Mouse (Mus musculus) activated CD4-positive, CD25-positive, alpha-beta regulatory T cell (primary cell): ENCODE data around the gene Mien1. TPM values are rescaled to one million over a fixed set of nuclear protein-coding genes. Genes with fewer than 3 reads are reported as not detected.

Experiments
- polyA plus RNA-seq, 2 experiments: library from polyadenylated mRNA; unstranded; fragments of 100-300 nt; shearing (Covaris generic); gene quantifications; one replicate each; pipeline ENCODE4 v1.2.1; 2017

Mien1 gene
- polyA plus RNA-seq: 100 to 1,000 TPM; 164 to 186 TPM

DNA sequence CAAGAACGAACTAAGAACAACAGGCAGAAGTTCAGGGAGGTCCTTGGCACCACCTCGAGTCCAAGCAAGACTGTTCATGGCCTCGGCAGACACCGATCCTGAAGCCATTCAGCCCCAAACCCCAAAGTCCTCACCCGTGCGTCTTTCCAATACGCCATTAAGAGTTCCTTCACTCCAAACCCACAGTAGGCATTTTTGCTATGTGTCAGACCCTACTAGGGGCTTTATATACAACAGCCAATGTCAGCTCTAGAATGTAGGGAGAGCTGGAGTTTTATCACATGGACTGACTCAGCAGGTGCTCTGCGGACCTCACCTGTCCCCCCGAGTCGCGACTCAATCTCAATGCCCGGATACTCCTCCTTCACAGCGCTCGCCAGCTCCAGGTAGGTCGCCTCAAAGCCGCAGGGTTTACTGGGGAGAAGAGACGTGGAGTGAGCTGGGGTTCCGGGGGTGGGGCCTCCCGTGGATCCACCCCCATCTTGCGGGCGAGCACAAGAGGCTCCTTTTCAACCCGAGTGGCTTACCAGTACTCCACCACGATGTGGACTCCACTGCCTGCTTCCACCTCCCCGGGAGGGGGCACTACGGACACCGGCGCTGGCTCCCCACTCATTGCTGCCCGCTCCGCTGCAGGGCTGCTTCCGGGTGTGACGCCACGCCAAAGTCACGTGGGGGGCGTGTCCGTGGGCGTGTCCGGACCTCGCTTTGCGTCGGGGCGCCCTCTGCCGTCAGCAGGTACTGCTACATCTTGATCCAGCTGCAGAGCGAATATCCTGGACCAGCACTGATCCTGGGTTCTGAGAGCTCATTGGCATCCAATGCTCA, at the start of gene Mien1:
Mien1 (minus strand) TSS at position 661 of the 828 bp plus-strand sequence.

DNA sequence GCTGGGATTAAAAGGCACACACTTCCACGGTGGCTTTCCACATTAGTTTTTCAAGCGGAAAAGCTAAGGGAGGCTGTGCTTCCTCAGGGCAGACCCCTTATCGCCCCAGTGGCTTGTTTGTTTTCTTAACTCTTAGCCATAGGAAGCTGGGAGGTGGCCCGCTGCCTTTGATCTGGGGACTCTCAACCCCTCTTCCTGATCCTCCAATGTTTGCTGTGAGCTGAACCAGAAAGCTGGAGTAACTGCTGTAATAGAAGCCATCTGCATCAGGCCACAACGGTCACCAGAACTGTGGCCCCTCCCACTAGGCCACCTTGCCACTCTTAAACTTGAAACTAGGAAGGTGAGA, 7.4 kb upstream of the Mien1 start, which contains the start of gene Grb7:
Grb7 (plus strand) TSS at position 182 of the 349 bp plus-strand sequence.

DNA sequence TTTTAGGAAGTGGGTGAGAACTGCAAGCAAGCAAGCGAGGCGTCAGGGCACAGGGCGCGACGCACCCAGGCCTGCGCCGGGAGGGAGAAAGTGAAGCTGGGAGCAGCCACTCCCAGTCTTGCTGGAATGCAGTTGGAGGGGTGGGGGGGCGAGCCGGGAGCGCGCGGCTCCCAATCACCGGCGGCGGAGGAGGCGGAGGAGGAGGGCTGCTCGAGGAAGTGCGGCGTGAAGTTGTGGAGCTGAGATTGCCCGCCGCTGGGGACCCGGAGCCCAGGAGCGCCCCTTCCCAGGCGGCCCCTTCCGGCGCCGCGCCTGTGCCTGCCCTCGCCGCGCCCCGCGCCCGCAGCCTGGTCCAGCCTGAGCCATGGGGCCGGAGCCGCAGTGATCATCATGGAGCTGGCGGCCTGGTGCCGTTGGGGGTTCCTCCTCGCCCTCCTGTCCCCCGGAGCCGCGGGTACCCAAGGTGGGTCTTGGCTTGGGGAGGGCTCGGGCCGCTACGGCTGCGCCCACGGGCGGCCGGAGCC, 26.5 kb downstream of the Mien1 start, which contains the start of gene Erbb2:
Erbb2 (plus strand) TSS at position 198 of the 524 bp plus-strand sequence.

DNA sequence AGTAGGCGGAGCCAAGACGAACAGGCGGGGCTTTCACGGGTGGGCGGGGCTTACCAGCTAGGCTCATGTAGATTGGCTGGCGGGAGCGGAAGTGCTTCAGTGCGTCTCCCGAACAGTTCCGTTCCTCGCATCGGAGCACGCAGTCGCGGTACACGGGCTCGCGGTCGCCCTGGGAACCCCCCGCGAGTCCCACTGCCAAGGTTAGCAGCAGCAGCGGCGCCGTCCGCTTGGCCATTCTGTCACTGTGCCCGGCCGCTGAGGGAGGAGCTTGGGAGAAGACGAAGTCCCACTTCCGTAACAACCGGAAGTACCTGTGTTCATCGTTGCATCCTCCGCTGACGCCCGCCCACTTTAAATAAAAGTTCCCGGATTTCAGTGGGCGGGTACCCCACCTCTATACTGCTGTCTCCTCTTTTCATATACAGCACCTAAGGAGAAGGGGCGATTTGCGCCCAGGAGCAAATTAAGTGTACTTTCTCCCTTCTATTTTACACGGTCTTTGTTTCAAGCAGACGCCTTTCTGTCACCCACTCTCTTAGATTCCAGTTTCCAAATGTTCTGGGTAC, 38.5 kb downstream of the Mien1 start, which contains the start of gene Pgap3:
Pgap3 (minus strand) TSS at position 330 of the 566 bp plus-strand sequence.

Other genes starting within 250 kb of the Mien1 start
- gene Med1, start 245.7 kb downstream of the Mien1 start, polyA plus RNA-seq: 10 to 100 TPM; 31.7 to 44.3 TPM
- 10 to 100 TPM; 16.4 to 18.7 TPM for gene Cdk12, start 235.9 kb downstream of the Mien1 start, polyA plus RNA-seq
- under 1 TPM in 1 of 2 experiments, not detected in 1; 0.05 TPM for gene Neurod2, start 109.3 kb downstream of the Mien1 start, polyA plus RNA-seq
- gene Ppp1r1b, start 90.6 kb downstream of the Mien1 start, polyA plus RNA-seq: under 1 TPM in 1 of 2 experiments, not detected in 1; 0.39 TPM
- gene Stard3, start 80.6 kb downstream of the Mien1 start, polyA plus RNA-seq: 10 to 100 TPM; 43.8 to 54.6 TPM
- gene Tcap, start 55.2 kb downstream of the Mien1 start, polyA plus RNA-seq: not detected
- not detected for gene Pnmt, start 52.5 kb downstream of the Mien1 start, polyA plus RNA-seq
- gene Pgap3, start 38.5 kb downstream of the Mien1 start, polyA plus RNA-seq: 10 to 100 TPM in 1 of 2 experiments, 1 to 10 TPM in 1; 5.4 to 11.7 TPM
- gene Erbb2, start 26.5 kb downstream of the Mien1 start, polyA plus RNA-seq: under 1 TPM in 1 of 2 experiments, not detected in 1; 0.99 TPM
- gene Grb7, start 7.4 kb upstream of the Mien1 start, polyA plus RNA-seq: 10 to 100 TPM in 1 of 2 experiments, 1 to 10 TPM in 1; 2.2 to 10.1 TPM
- 100 to 1,000 TPM; 115 to 157 TPM for gene Ikzf3, start 107.0 kb upstream of the Mien1 start, polyA plus RNA-seq
- 1 to 10 TPM; 2.1 to 7.1 TPM for gene Zpbp2, start 112.1 kb upstream of the Mien1 start, polyA plus RNA-seq
- 10 to 100 TPM; 60.0 to 64.2 TPM for gene Ormdl3, start 148.4 kb upstream of the Mien1 start, polyA plus RNA-seq
- not detected for gene Lrrc3c, start 159.3 kb upstream of the Mien1 start, polyA plus RNA-seq
- 1 to 10 TPM; 4.5 to 5.4 TPM for gene Gm12355, start 186.7 kb upstream of the Mien1 start, polyA plus RNA-seq
- under 1 TPM in 1 of 2 experiments, not detected in 1; 0.23 TPM for gene Gsdma3, start 187.4 kb upstream of the Mien1 start, polyA plus RNA-seq
- under 1 TPM in 1 of 2 experiments, not detected in 1; 0.45 TPM for gene Gsdma2, start 207.8 kb upstream of the Mien1 start, polyA plus RNA-seq
- gene Gsdma, start 225.4 kb upstream of the Mien1 start, polyA plus RNA-seq: under 1 TPM in 1 of 2 experiments, not detected in 1; 0.29 TPM
- 100 to 1,000 TPM; 120 to 151 TPM for gene Psmd3, start 243.6 kb upstream of the Mien1 start, polyA plus RNA-seq